Mouse (Mus musculus) MEL (cell line): Measurements from ENCODE around the gene Emsy.

Source experiments
- CTCF ChIP-seq, 3 experiments: IDR thresholded peaks in 2 of 3; conservative IDR thresholded peaks in 1 of 3; 2 replicates each; pipeline ENCODE4 v1.5.1; 2011 to 2012; ENCODE audit warnings: low read length in 3 of 3, low read depth in 2 of 3, mild to moderate bottlenecking in 2 of 3, improper control_type of control experiment in 1 of 3, inconsistent platforms in 1 of 3, mixed read lengths in 1 of 3, moderate library complexity in 1 of 3; ENCODE audit not compliant: control insufficient read depth in 1 of 3, insufficient read depth in 1 of 3, poor library complexity in 1 of 3, severe bottlenecking in 1 of 3
- ELF1 ChIP-seq: IDR thresholded peaks from 2 replicates; pipeline ENCODE4 v1.6.1; 2014; ENCODE audit warnings: low read depth, mild to moderate bottlenecking, inconsistent platforms, low read length, improper control_type of control experiment, moderate library complexity
- EP300 ChIP-seq, 2 experiments: IDR thresholded peaks; 2 replicates each; pipeline ENCODE4 v1.6.1; 2011; ENCODE audit warnings: improper control_type of control experiment in 2 of 2, low read length in 2 of 2, low read depth in 1 of 2, mild to moderate bottlenecking in 1 of 2
- ETS1 ChIP-seq: IDR thresholded peaks from 2 replicates; pipeline ENCODE4 v1.6.1; 2012; ENCODE audit warnings: low read depth, mild to moderate bottlenecking, inconsistent platforms, low read length, improper control_type of control experiment, moderate library complexity
- GABPA ChIP-seq: IDR thresholded peaks from 2 replicates; pipeline ENCODE4 v1.6.1; 2012; ENCODE audit warnings: low read depth, mild to moderate bottlenecking, inconsistent platforms, low read length, improper control_type of control experiment, moderate library complexity
- MAX ChIP-seq: IDR thresholded peaks from 2 replicates; pipeline ENCODE4 v1.6.1; 2011; ENCODE audit warnings: low read length, improper control_type of control experiment
- NRF1 ChIP-seq: IDR thresholded peaks from 2 replicates; pipeline ENCODE4 v1.6.1; 2014; ENCODE audit warnings: low read depth, mild to moderate bottlenecking, inconsistent platforms, low read length, improper control_type of control experiment, moderate library complexity; ENCODE audit not compliant: poor library complexity, insufficient read depth, severe bottlenecking
- POLR2A ChIP-seq, 2 experiments: IDR thresholded peaks; 2 replicates each; pipeline ENCODE4 v1.6.1; 2011 to 2012; ENCODE audit warnings: low read length in 2 of 2, mild to moderate bottlenecking in 2 of 2, control low read depth in 1 of 2, improper control_type of control experiment in 1 of 2, low read depth in 1 of 2, moderate library complexity in 1 of 2; ENCODE audit not compliant: control insufficient read depth in 1 of 2, insufficient read depth in 1 of 2, poor library complexity in 1 of 2
- RCOR1 ChIP-seq: IDR thresholded peaks from 2 replicates; pipeline ENCODE4 v1.6.1; 2012; ENCODE audit warnings: low read depth, mild to moderate bottlenecking, inconsistent platforms, low read length, improper control_type of control experiment
- SIN3A ChIP-seq: IDR thresholded peaks from 2 replicates; pipeline ENCODE4 v1.6.1; 2012; ENCODE audit warnings: low read length, improper control_type of control experiment, inconsistent platforms
- UBTF ChIP-seq: IDR thresholded peaks from 2 replicates; pipeline ENCODE4 v1.6.1; 2012; ENCODE audit warnings: low read depth, mild to moderate bottlenecking, inconsistent platforms, low read length, improper control_type of control experiment, moderate library complexity, borderline replicate concordance; ENCODE audit not compliant: insufficient read depth
- ZMIZ1 ChIP-seq: IDR thresholded peaks from 2 replicates; pipeline ENCODE4 v1.6.1; 2012; ENCODE audit warnings: low read depth, mild to moderate bottlenecking, inconsistent platforms, low read length, improper control_type of control experiment, moderate library complexity
- ZNF384 ChIP-seq: IDR thresholded peaks from 2 replicates; pipeline ENCODE4 v1.6.1; 2012; ENCODE audit warnings: low read depth, mild to moderate bottlenecking, inconsistent platforms, low read length, improper control_type of control experiment

- TF ChIP-seq POLR2A (IDR thresholded peaks at IDR 0.05; ENCODE audit: control insufficient read depth in 1 of 2, insufficient read depth in 1 of 2, low read depth in 1 of 2, low read length in 2 of 2, poor library complexity in 1 of 2) (no peak), MAX (no peak), ETS1 (no peak), NRF1 (no peak), EP300 (IDR thresholded peaks at IDR 0.05; ENCODE audit: low read depth in 1 of 2, low read length in 2 of 2) (no peak), RCOR1 (no peak), SIN3A (no peak), CTCF (IDR thresholded peaks at IDR 0.05 in 2 of 3, conservative IDR thresholded peaks at IDR 0.05 in 1 of 3; ENCODE audit: control insufficient read depth in 1 of 3, insufficient read depth in 1 of 3, low read depth in 2 of 3, low read length in 3 of 3, poor library complexity in 1 of 3, severe bottlenecking in 1 of 3) (peak; percentile 25 to 68 (median 49); a peak in 5 of 6 replicates), ZMIZ1 (no peak), ZNF384 (no peak), GABPA (no peak), ELF1 (no peak), UBTF (no peak)
Measured at GRCm38 (mm10) chr7:98697496-98697895, 40.9 kb upstream of the Emsy start.
